Mouse (Mus musculus) midbrain, embryonic 13.5 days (tissue): ENCODE data around the gene Mef2a. TPM values are rescaled to one million over a fixed set of nuclear protein-coding genes. Genes with fewer than 3 reads are reported as not detected.
A peak's percentile ranks its signal among the peaks of the same experiment; 100 is the strongest.
"Not testable (repeated sequence)": the region's sequence is repeated elsewhere in the genome, so short reads cannot be mapped to it uniquely, and the experiment has no call there.

Experiments
- ATAC-seq: fragments of 200-750 bp; cut with Nextera tagmentation; 2 replicates; pipeline ENCODE4 v1.8.0; 2017; ENCODE audit warnings: mild to moderate bottlenecking, moderate TSS enrichment, moderate library complexity
- H3K27ac ChIP-seq: fragments of 300-500 bp; sonication (generic); 2 replicates; pipeline ENCODE4 v1.5.1; 2015; ENCODE audit warnings: inconsistent platforms, mild to moderate bottlenecking, moderate library complexity
- H3K27me3 ChIP-seq: fragments of 300-500 bp; sonication (generic); 2 replicates; pipeline ENCODE4 v1.6.1; 2015; ENCODE audit warnings: mild to moderate bottlenecking, inconsistent platforms
- H3K36me3 ChIP-seq: fragments of 300-500 bp; sonication (generic); 2 replicates; pipeline ENCODE4 v1.6.1; 2015; ENCODE audit warnings: mild to moderate bottlenecking, inconsistent platforms
- H3K4me1 ChIP-seq: fragments of 300-500 bp; sonication (generic); replicated peaks from 2 replicates; pipeline ENCODE4 v1.6.1; 2015; ENCODE audit warnings: inconsistent platforms
- H3K4me2 ChIP-seq: fragments of 300-500 bp; sonication (generic); replicated peaks from 2 replicates; pipeline ENCODE4 v1.6.1; 2015; ENCODE audit warnings: moderate library complexity, mild to moderate bottlenecking, inconsistent platforms
- H3K4me3 ChIP-seq: fragments of 300-500 bp; sonication (generic); replicated peaks from 2 replicates; pipeline ENCODE4 v1.5.1; 2015; ENCODE audit warnings: mild to moderate bottlenecking, inconsistent platforms
- H3K9ac ChIP-seq: fragments of 300-500 bp; sonication (generic); replicated peaks from 2 replicates; pipeline ENCODE4 v1.6.1; 2015; ENCODE audit warnings: mild to moderate bottlenecking, inconsistent platforms
- H3K9me3 ChIP-seq: fragments of 300-500 bp; sonication (generic); 2 replicates; pipeline ENCODE4 v1.6.1; 2016; ENCODE audit warnings: mild to moderate bottlenecking, inconsistent platforms
- WGBS: fragments of 180-500 bp; shearing (Covaris S2); methylation state at CpG from one replicate; pipeline ENCODE4 v1.1.7; 2015; 5-methylcytosine and 5-hydroxymethylcytosine counted together
- polyA plus RNA-seq: library from polyadenylated mRNA; unstranded; fragments of >200 nt; fragmentation: Nextera tagmentation; extraction: Ambion mirVana; gene quantifications from 2 replicates; pipeline ENCODE4 v1.2.1, GENCODE M21; 2015

Gene Mef2a
- polyA plus RNA-seq, 1 experiment from 2014 or later, result 34.0 TPM

- Histone ChIP-seq H3K9me3 (no peaks in the 10 kb centered on the region), H3K4me3 (no peak overlapping the region), H3K4me2 (no peak overlapping the region), H3K9ac (no peak overlapping the region), H3K36me3 (no peaks in the 10 kb centered on the region), H3K27ac (no peak overlapping the region), H3K4me1 (no peaks in the 10 kb centered on the region), H3K27me3 (no peaks in the 10 kb centered on the region)
- 98% methylated on average over 1 of the region's 1 CpGs for WGBS
- ATAC-seq, result no peak
Observed at GRCm38 (mm10) chr7:67296419-67296818, 76.2 kb downstream of the Mef2a start.

GRCm38 (mm10) chr7:67291356-67291755 is 81.3 kb downstream of the Mef2a start:
- no peak for ATAC-seq
- WGBS, result 96% methylated on average over 1 of the region's 1 CpGs
- H3K4me3 ChIP-seq, result no peak overlapping the region
- H3K36me3 ChIP-seq, result no peaks in the 10 kb centered on the region
- H3K4me2 ChIP-seq, result no peak overlapping the region
- no peaks in the 10 kb centered on the region for H3K9me3 ChIP-seq
- no peaks in the 10 kb centered on the region for H3K27me3 ChIP-seq
- H3K4me1 ChIP-seq, result no peaks in the 10 kb centered on the region
- no peak overlapping the region for H3K9ac ChIP-seq
- H3K27ac ChIP-seq, result no peak overlapping the region

DNA sequence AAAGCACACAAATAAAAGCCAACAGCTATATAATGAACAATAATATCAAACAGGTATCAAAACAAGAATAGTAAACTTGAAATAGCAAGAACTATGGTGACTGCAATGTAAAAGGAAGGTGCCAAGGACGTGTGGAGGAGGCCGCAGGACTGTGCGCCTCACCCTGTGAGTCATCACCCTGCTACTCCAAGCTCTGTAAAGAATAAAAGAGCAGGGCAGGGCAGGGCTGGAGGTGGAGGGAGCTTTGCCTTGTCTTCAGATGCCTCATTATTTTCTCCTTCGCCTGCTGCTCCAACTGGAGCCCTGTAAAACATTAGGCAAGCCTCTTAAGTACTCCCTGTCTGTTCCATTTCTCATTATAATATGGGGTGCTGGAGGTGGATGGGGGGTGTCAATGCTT is 85.2 kb downstream of the Mef2a start:
- H3K4me1 ChIP-seq, result no peaks in the 10 kb centered on the region
- no peak overlapping the region for H3K4me3 ChIP-seq
- 82% methylated on average over 4 of the region's 4 CpGs for WGBS

GRCm38 (mm10) chr7:67283581-67283980 is 89.1 kb downstream of the Mef2a start:
- H3K4me2 ChIP-seq, result no peak overlapping the region
- H3K4me1 ChIP-seq, result no peaks in the 10 kb centered on the region
- H3K27ac ChIP-seq, result no peak overlapping the region
- WGBS, result 95% methylated on average over 6 of the region's 6 CpGs
- ATAC-seq, result no peak
- H3K36me3 ChIP-seq, result no peaks in the 10 kb centered on the region
- H3K9ac ChIP-seq, result no peak overlapping the region
- H3K9me3 ChIP-seq, result no peaks in the 10 kb centered on the region
- no peaks in the 10 kb centered on the region for H3K27me3 ChIP-seq
- H3K4me3 ChIP-seq, result no peak overlapping the region

More for the DNA sequence above, 85.2 kb downstream of the Mef2a start:
- Histone ChIP-seq H3K9ac (no peak overlapping the region), H3K9me3 (no peaks in the 10 kb centered on the region), H3K27me3 (no peaks in the 10 kb centered on the region), H3K27ac (no peak overlapping the region), H3K36me3 (no peaks in the 10 kb centered on the region), H3K4me2 (no peak overlapping the region)
- ATAC-seq, result no peak

- H3K4me3 ChIP-seq, H3K27ac ChIP-seq, H3K4me1 ChIP-seq, ATAC-seq, H3K4me2 ChIP-seq, H3K36me3 ChIP-seq, H3K27me3 ChIP-seq, H3K9me3 ChIP-seq, H3K9ac ChIP-seq: not testable (repeated sequence)
- WGBS, result 93% methylated on average over 4 of the region's 4 CpGs
Observed at GRCm38 (mm10) chr7:67270447-67270846, 102.2 kb downstream of the Mef2a start.

- 0 out of 2 replicates have a peak, but pooled peaks have one; percentile 69 for ATAC-seq
- 68% methylated on average over 4 of the region's 4 CpGs for WGBS
- no peak overlapping the region for H3K27ac ChIP-seq
- no peak overlapping the region for H3K4me2 ChIP-seq
- H3K4me1 ChIP-seq, result 0 out of 2 replicates have a peak, but pooled peaks cover 2% of the 10 kb centered on the region
- peaks cover 20% of the 10 kb centered on the region for H3K36me3 ChIP-seq
- no peaks in the 10 kb centered on the region for H3K9me3 ChIP-seq
- H3K27me3 ChIP-seq, result no peaks in the 10 kb centered on the region
- no peak overlapping the region for H3K4me3 ChIP-seq
- no peak overlapping the region for H3K9ac ChIP-seq
Observed at GRCm38 (mm10) chr7:67259828-67260563, 112.7 kb downstream of the Mef2a start.

- peaks cover 10% of the 10 kb centered on the region for H3K36me3 ChIP-seq
- ATAC-seq, result no peak
- WGBS, result 82% methylated on average over 2 of the region's 2 CpGs
Observed at GRCm38 (mm10) chr7:67246067-67246466, 126.6 kb downstream of the Mef2a start.

GRCm38 (mm10) chr7:67245255-67245654 is 127.4 kb downstream of the Mef2a start:
- Histone ChIP-seq H3K9me3 (no peaks in the 10 kb centered on the region), H3K27ac (no peak overlapping the region), H3K4me2 (no peak overlapping the region), H3K27me3 (no peaks in the 10 kb centered on the region), H3K4me3 (no peak overlapping the region), H3K9ac (no peak overlapping the region), H3K36me3 (peaks cover 9% of the 10 kb centered on the region), H3K4me1 (no peaks in the 10 kb centered on the region)
- ATAC-seq, result no peak
- 100% methylated on average over 1 of the region's 1 CpGs for WGBS

More at GRCm38 (mm10) chr7:67246067-67246466, 126.6 kb downstream of the Mef2a start:
- H3K4me3 ChIP-seq, result no peak overlapping the region
- no peaks in the 10 kb centered on the region for H3K27me3 ChIP-seq
- no peak overlapping the region for H3K4me2 ChIP-seq
- H3K4me1 ChIP-seq, result no peaks in the 10 kb centered on the region
- no peaks in the 10 kb centered on the region for H3K9me3 ChIP-seq
- H3K9ac ChIP-seq, result no peak overlapping the region
- no peak overlapping the region for H3K27ac ChIP-seq

DNA sequence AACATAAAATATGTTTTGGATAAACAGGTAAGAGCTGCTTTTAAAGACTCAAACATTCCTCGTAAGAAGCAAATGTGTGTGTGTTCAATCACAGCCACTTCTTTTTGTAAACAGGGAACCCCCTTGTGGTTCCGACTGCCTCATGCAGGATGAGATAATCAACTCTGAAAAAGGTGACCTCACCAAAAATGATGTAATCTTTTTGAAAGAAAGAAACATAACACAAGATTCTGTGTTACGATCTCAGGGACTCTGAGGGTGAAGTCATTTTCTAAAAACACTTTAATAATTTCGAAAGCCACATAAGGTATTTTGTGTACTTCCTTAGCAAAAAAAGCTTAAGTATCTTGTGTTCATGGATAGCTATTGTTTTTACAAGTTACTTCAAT is 128.8 kb downstream of the Mef2a start:
- Histone ChIP-seq H3K9ac (no peak overlapping the region), H3K36me3 (peaks cover 12% of the 10 kb centered on the region), H3K27ac (no peak overlapping the region), H3K4me1 (no peaks in the 10 kb centered on the region), H3K4me3 (no peak overlapping the region), H3K9me3 (no peaks in the 10 kb centered on the region), H3K27me3 (no peaks in the 10 kb centered on the region), H3K4me2 (no peak overlapping the region)
- 69% methylated on average over 4 of the region's 4 CpGs for WGBS
- no peak for ATAC-seq

- Histone ChIP-seq H3K4me2 (no peak overlapping the region), H3K36me3 (peaks cover 18% of the 10 kb centered on the region), H3K4me3 (no peak overlapping the region), H3K4me1 (no peaks in the 10 kb centered on the region), H3K9ac (no peak overlapping the region), H3K27ac (no peak overlapping the region), H3K9me3 (no peaks in the 10 kb centered on the region), H3K27me3 (no peaks in the 10 kb centered on the region)
- 53% methylated on average over 2 of the region's 2 CpGs for WGBS
- ATAC-seq, result no peak
Observed at GRCm38 (mm10) chr7:67243121-67243893, 129.4 kb downstream of the Mef2a start.

- no peak overlapping the region for H3K9ac ChIP-seq
- no peaks in the 10 kb centered on the region for H3K27me3 ChIP-seq
- WGBS, result 93% methylated on average over 3 of the region's 3 CpGs
- no peak overlapping the region for H3K4me2 ChIP-seq
- H3K4me3 ChIP-seq, result no peak overlapping the region
- peaks cover 18% of the 10 kb centered on the region for H3K36me3 ChIP-seq
- no peak for ATAC-seq
- H3K27ac ChIP-seq, result no peak overlapping the region
- no peaks in the 10 kb centered on the region for H3K4me1 ChIP-seq
- no peaks in the 10 kb centered on the region for H3K9me3 ChIP-seq
Observed at GRCm38 (mm10) chr7:67241969-67242368, 130.7 kb downstream of the Mef2a start.

DNA sequence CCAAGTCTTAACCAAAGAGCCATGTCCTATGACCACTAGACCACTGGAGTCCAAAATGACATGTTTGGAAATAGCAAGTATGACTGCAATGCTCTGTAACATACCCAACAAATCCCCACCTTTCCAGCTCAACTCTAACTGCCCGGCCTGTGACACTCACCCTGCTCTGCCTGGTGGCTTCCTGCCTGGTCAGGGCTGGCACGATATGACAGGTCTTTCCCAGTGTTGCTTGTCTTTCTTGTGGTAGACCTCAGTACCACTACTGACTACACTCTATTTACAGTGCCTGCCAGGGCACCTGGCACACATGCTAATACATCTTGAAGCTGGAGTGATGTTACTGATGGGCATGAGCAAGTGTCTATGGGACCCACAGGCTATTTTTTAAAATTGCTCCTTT is 134.9 kb downstream of the Mef2a start:
- H3K9ac ChIP-seq, result no peak overlapping the region
- H3K4me1 ChIP-seq, result no peaks in the 10 kb centered on the region
- 93% methylated on average over 2 of the region's 2 CpGs for WGBS
- no peak overlapping the region for H3K27ac ChIP-seq
- peaks cover 48% of the 10 kb centered on the region for H3K36me3 ChIP-seq
- H3K4me2 ChIP-seq, result no peak overlapping the region
- H3K9me3 ChIP-seq, result no peaks in the 10 kb centered on the region
- no peaks in the 10 kb centered on the region for H3K27me3 ChIP-seq
- no peak for ATAC-seq
- no peak overlapping the region for H3K4me3 ChIP-seq
